Mouse (Mus musculus): ENCODE measurements around the gene Mpp3. TPM values are rescaled to one million over a fixed set of nuclear protein-coding genes. Genes with fewer than 3 reads are reported as not detected.

Mpp3 gene
- total and polyA plus RNA-seq, 3 experiments, result 0.12 to 3.8 (median 0.31) TPM

GRCm38 (mm10) chr11:102033055-102033591, 4.9 kb upstream of the Mpp3 start:
- TF ChIP-seq BHLHE40 (IDR thresholded peaks at IDR 0.05; ENCODE audit: low read depth, low read length) (peak; percentile 35), MAFK (IDR thresholded peaks at IDR 0.05; ENCODE audit: insufficient replicate concordance, low read length) (no peak)
- Histone ChIP-seq H3K9me3 (replicated peaks; ENCODE audit: low read length) (no peaks in the 10 kb centered on the region), H3K79me2 (replicated peaks; ENCODE audit: control insufficient read depth, extremely low read depth, insufficient read depth, poor library complexity, severe bottlenecking) (no peaks in the 10 kb centered on the region), H3K27ac (ENCODE audit: insufficient read depth, low read depth) (no peak overlapping the region), H3K4me3 (replicated peaks in 1 of 3; ENCODE audit: low read depth in 2 of 3, low read length in 2 of 3, poor library complexity in 1 of 3) (no peak overlapping the region), H3K4me2 (ENCODE audit: insufficient read depth, low read depth, poor library complexity, severe bottlenecking) (no peak overlapping the region), H3K4me1 (ENCODE audit: control insufficient read depth in 1 of 2, insufficient read depth in 2 of 2) (no peaks in the 10 kb centered on the region), H3K27me3 (replicated peaks) (peaks cover 87% of the 10 kb centered on the region), H3K36me3 (replicated peaks in 1 of 2; ENCODE audit: control insufficient read depth in 1 of 2, insufficient read depth in 1 of 2, low read length in 1 of 2) (no peaks in the 10 kb centered on the region), H3K9ac (ENCODE audit: insufficient read depth, low read depth) (no peak overlapping the region)
- dilution Hi-C loops (cut with MboI; ENCODE audit: extremely low pct_ligation_motif_present, extremely low pct_unique_long_range_greater_than_20kb, low sequenced_read_pairs) (no loop called here), in situ Hi-C loops (cut with MboI; ENCODE audit: low pct_ligation_motif_present, low pct_unique_long_range_greater_than_20kb, low sequenced_read_pairs) (no loop called here)
- no peak for DNase-seq (ENCODE audit: extremely low read depth)

- H3K27ac ChIP-seq (ENCODE audit: insufficient read depth, low read depth), result no peak overlapping the region
- no peaks in the 10 kb centered on the region for H3K79me2 ChIP-seq (replicated peaks; ENCODE audit: control insufficient read depth, extremely low read depth, insufficient read depth, poor library complexity, severe bottlenecking)
- DNase-seq (ENCODE audit: extremely low read depth), result no peak
- no peak overlapping the region for H3K4me2 ChIP-seq (ENCODE audit: insufficient read depth, low read depth, poor library complexity, severe bottlenecking)
- no peak overlapping the region for H3K9ac ChIP-seq (ENCODE audit: insufficient read depth, low read depth)
- H3K27me3 ChIP-seq (replicated peaks), result peaks cover 87% of the 10 kb centered on the region
- no peak for TF ChIP-seq GABPA (IDR thresholded peaks at IDR 0.05; ENCODE audit: insufficient replicate concordance, low read depth, low read length)
- no peak overlapping the region for H3K4me3 ChIP-seq (replicated peaks in 1 of 3; ENCODE audit: low read depth in 2 of 3, low read length in 2 of 3, poor library complexity in 1 of 3)
- in situ Hi-C loops (cut with MboI; ENCODE audit: low pct_ligation_motif_present, low pct_unique_long_range_greater_than_20kb, low sequenced_read_pairs), result no loop called here
- H3K4me1 ChIP-seq (ENCODE audit: control insufficient read depth in 1 of 2, insufficient read depth in 2 of 2), result peaks cover 0 to 2% of the 10 kb centered on the region in 2 experiments; a peak in 2 of 4 replicates
- dilution Hi-C loops (cut with MboI; ENCODE audit: extremely low pct_ligation_motif_present, extremely low pct_unique_long_range_greater_than_20kb, low sequenced_read_pairs), result no loop called here
- no peaks in the 10 kb centered on the region for H3K9me3 ChIP-seq (replicated peaks; ENCODE audit: low read length)
- H3K36me3 ChIP-seq (replicated peaks in 1 of 2; ENCODE audit: control insufficient read depth in 1 of 2, insufficient read depth in 1 of 2, low read length in 1 of 2), result no peaks in the 10 kb centered on the region
Measured at GRCm38 (mm10) chr11:102031149-102031548, 2.9 kb upstream of the Mpp3 start.

GRCm38 (mm10) chr11:102029966-102030365, 1.7 kb upstream of the Mpp3 start:
- Histone ChIP-seq H3K4me1 (ENCODE audit: control insufficient read depth in 1 of 2, insufficient read depth in 2 of 2) (peaks cover 0 to 2% of the 10 kb centered on the region in 2 experiments; a peak in 2 of 4 replicates), H3K9me3 (replicated peaks; ENCODE audit: low read length) (no peaks in the 10 kb centered on the region), H3K27me3 (replicated peaks) (peaks cover 89% of the 10 kb centered on the region), H3K79me2 (replicated peaks; ENCODE audit: control insufficient read depth, extremely low read depth, insufficient read depth, poor library complexity, severe bottlenecking) (no peaks in the 10 kb centered on the region), H3K4me3 (replicated peaks in 1 of 3; ENCODE audit: low read depth in 2 of 3, low read length in 2 of 3, poor library complexity in 1 of 3) (no peak overlapping the region), H3K4me2 (ENCODE audit: insufficient read depth, low read depth, poor library complexity, severe bottlenecking) (no peak overlapping the region), H3K27ac (ENCODE audit: insufficient read depth, low read depth) (no peak overlapping the region), H3K36me3 (replicated peaks in 1 of 2; ENCODE audit: control insufficient read depth in 1 of 2, insufficient read depth in 1 of 2, low read length in 1 of 2) (no peaks in the 10 kb centered on the region), H3K9ac (ENCODE audit: insufficient read depth, low read depth) (no peak overlapping the region)
- DNase-seq (ENCODE audit: extremely low read depth), result no peak
- dilution Hi-C loops (cut with MboI; ENCODE audit: extremely low pct_ligation_motif_present, extremely low pct_unique_long_range_greater_than_20kb, low sequenced_read_pairs) (no loop called here), in situ Hi-C loops (cut with MboI; ENCODE audit: low pct_ligation_motif_present, low pct_unique_long_range_greater_than_20kb, low sequenced_read_pairs) (no loop called here)
- TF ChIP-seq CTCF (conservative IDR thresholded peaks at IDR 0.05 in 1 of 2, IDR thresholded peaks at IDR 0.05 in 1 of 2; ENCODE audit: low read depth in 2 of 2, low read length in 2 of 2) (0 out of 4 replicates have a peak, but pooled peaks of 1 of the 2 experiments have one; percentile 6), ZKSCAN1 (IDR thresholded peaks at IDR 0.05; ENCODE audit: borderline replicate concordance, low read depth, low read length) (no peak)

GRCm38 (mm10) chr11:102029304-102029703, 1.0 kb upstream of the Mpp3 start:
- TF ChIP-seq ZKSCAN1 (IDR thresholded peaks at IDR 0.05; ENCODE audit: borderline replicate concordance, low read depth, low read length) (no peak), MAFK (IDR thresholded peaks at IDR 0.05; ENCODE audit: insufficient replicate concordance, low read length) (no peak), NRF1 (IDR thresholded peaks at IDR 0.05; ENCODE audit: low read depth, low read length) (no peak), TCF12 (IDR thresholded peaks at IDR 0.05; ENCODE audit: low read depth, low read length) (no peak), EP300 (IDR thresholded peaks at IDR 0.05; ENCODE audit: low read length) (no peak), E2F4 (IDR thresholded peaks at IDR 0.05; ENCODE audit: insufficient replicate concordance, low read depth, low read length) (no peak), MEF2A (IDR thresholded peaks at IDR 0.05; ENCODE audit: borderline replicate concordance, low read depth, low read length) (no peak), USF2 (conservative IDR thresholded peaks at IDR 0.05; ENCODE audit: low read depth, low read length) (no peak), POLR2A (IDR thresholded peaks at IDR 0.05; ENCODE audit: low read depth, low read length) (no peak), ZC3H11A (IDR thresholded peaks at IDR 0.05; ENCODE audit: low read depth, low read length) (no peak), RCOR1 (conservative IDR thresholded peaks at IDR 0.05; ENCODE audit: low read depth, low read length) (no peak), SMC3 (IDR thresholded peaks at IDR 0.05; ENCODE audit: low read depth, low read length) (no peak), TBP (conservative IDR thresholded peaks at IDR 0.05; ENCODE audit: low read depth, low read length) (no peak), BHLHE40 (IDR thresholded peaks at IDR 0.05; ENCODE audit: low read depth, low read length) (no peak)
- no peaks in the 10 kb centered on the region for H3K79me2 ChIP-seq (replicated peaks; ENCODE audit: control insufficient read depth, extremely low read depth, insufficient read depth, poor library complexity, severe bottlenecking)
- no peaks in the 10 kb centered on the region for H3K9me3 ChIP-seq (replicated peaks; ENCODE audit: low read length)
- peaks cover 89% of the 10 kb centered on the region for H3K27me3 ChIP-seq (replicated peaks)
- dilution Hi-C loops (cut with MboI; ENCODE audit: extremely low pct_ligation_motif_present, extremely low pct_unique_long_range_greater_than_20kb, low sequenced_read_pairs) (no loop called here), in situ Hi-C loops (cut with MboI; ENCODE audit: low pct_ligation_motif_present, low pct_unique_long_range_greater_than_20kb, low sequenced_read_pairs) (no loop called here)
- H3K27ac ChIP-seq (ENCODE audit: insufficient read depth, low read depth), result no peak overlapping the region
- H3K36me3 ChIP-seq (replicated peaks in 1 of 2; ENCODE audit: control insufficient read depth in 1 of 2, insufficient read depth in 1 of 2, low read length in 1 of 2), result no peaks in the 10 kb centered on the region
- H3K4me2 ChIP-seq (ENCODE audit: insufficient read depth, low read depth, poor library complexity, severe bottlenecking), result no peak overlapping the region
- no peak overlapping the region for H3K4me3 ChIP-seq (replicated peaks in 1 of 3; ENCODE audit: low read depth in 2 of 3, low read length in 2 of 3, poor library complexity in 1 of 3)
- peaks cover 0 to 2% of the 10 kb centered on the region in 2 experiments; a peak in 2 of 4 replicates for H3K4me1 ChIP-seq (ENCODE audit: control insufficient read depth in 1 of 2, insufficient read depth in 2 of 2)
- no peak for DNase-seq (ENCODE audit: extremely low read depth)
- H3K9ac ChIP-seq (ENCODE audit: insufficient read depth, low read depth), result no peak overlapping the region

Measured in CH12.LX (cell line).